Mouse (Mus musculus) c-Kit-negative CD71-positive TER-119-positive erythroid progenitor cells, embryonic 14.5 days (primary cell): ENCODE measurements around the gene Lrriq4.

Experiments
- DNase-seq: peaks from one replicate; pipeline ENCODE4 v3.0.0-alpha.2; 2013; ENCODE audit warnings: low read depth, low spot score

Gene Lrriq4

DNA sequence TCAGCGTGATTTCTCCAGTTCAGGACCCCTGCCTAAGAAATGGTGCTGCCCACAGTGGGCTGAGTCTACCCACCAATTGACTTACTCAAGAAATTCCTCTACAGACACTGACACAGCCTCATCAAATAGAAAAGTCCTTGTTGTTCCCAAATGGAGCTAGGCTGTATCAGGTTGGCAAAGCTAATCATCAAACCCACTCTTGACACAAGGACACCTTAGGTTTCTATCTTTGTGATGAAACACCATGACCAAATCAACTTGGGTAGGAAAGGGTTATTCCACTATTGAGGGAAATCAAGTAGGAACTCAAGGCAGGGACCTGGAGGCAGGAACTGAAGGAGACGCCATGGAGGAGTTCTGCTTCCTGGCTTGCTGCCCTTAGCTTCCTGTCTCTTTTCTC, at the start of gene Lrriq4:
TSS of gene Lrriq4 (plus strand) at position 301 of the 400 bp plus-strand sequence.
- DNase-seq = no peak

DNA sequence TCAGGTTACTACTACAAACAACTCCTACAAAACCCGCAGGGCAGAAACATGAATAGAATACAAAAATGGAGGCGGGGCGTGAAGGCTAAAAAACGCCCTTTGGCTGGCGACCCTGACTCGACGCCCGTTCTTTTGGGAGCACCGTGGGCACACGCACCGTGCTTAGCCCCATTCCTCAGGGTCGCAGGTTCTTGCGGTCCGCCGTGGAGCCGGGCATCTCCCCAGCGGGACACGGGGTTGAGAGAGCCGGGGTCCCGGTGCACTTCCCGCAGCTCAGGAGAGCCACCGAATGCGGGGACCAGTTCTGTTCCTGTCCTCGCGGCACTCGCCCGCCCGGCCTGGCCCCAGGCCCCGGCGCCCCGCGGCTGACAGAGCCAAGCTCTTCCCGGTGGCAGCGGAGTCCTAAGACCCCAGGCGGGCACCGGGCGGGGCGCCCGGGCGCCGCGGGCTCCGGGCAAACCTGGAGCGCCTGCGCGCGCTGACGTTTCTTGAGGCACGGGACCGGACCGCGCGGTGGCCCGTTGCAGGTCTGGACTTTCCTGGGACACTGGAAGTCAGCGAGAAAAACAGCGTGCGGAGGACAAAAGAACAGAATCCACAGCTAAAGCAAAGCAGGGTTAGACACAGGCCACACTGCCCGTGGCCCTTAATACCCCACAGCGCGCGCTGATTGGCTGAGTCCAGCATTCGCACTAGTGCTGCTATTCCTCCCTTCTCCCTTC, 49.0 kb upstream of the Lrriq4 start:
- no peak for DNase-seq

DNA sequence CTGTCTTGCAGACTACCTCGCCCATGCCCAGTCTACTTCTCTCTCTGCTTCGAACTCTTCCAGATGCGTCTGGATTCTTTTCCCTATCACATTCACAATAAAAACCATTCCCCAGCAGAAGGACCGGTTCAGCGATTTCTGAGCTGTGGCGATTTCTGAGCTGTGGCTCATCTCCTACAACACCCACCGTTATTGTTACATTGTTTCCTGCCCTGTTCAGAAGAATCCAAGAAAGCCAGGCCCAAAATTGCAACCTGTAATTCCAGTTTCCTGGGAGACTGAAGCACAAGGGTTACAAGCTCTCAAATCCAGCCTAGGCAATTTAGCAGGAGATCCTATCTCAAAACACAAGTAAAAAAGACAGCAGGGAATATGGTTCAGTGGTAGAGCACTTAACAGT, 47.0 kb upstream of the Lrriq4 start:
- no peak for DNase-seq

DNA sequence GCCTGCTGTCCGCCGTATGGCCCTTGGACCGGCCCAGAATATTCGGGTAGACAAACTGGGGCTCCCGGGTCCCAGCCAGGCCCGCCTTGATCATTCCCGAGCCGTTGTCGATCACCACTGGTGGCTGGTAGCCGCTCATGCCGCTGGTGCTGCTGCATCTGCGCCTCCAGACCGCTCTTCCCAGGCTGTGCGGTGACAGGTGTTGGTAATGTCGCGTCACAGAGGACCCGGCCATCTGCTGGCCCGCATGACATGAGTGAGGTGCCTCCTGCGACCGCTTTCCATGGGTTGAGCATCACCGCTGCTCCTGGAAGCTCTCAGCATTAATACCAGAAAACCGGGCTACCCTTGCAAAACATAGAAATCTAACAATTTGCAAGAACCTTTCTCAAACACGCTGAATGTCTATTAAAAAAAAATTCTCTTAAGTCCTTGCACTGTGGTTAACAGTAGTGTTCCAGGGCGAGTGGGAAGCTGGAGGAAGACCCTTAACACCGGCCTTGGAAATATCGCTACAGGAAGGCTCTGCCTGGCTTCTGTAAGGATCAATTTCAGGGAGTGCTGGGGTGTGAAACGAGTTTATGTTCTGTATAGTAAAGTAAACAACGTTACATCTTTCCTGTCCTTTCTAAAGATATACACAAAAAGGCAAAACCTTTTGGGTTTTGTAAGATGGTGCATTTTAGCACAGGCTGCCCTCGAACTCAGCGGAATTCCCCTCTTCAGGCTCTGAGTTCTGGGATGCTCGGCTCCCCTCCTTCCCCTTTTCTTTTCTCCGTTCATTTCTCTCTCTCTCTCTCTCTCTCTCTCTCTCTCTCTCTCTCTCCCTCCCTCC, 44.4 kb upstream of the Lrriq4 start, which contains the start of gene Actrt3:
TSS of gene Actrt3 (minus strand) at position 229 of the 835 bp plus-strand sequence.
- DNase-seq = peak; percentile 20

DNA sequence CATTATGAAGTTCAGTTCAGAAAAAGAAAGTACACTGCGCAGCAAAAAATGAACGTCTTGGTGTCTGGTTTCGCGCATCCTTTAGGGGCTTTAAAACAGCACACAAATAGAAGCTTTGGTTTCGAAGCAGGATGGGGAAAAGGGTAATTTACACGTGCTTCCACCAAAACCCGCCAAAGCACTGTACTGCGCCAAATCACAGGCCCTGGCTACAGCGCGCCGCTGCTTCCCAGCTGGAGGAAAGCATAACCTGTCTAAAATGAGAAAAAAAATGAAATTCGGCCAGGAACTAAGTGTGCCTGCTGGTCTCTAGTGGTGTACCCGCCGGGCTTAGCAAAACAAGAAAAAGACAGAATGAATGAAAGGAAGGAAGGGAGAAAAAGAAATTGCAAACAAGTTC, 43.6 kb upstream of the Lrriq4 start:
- no peak for DNase-seq

DNA sequence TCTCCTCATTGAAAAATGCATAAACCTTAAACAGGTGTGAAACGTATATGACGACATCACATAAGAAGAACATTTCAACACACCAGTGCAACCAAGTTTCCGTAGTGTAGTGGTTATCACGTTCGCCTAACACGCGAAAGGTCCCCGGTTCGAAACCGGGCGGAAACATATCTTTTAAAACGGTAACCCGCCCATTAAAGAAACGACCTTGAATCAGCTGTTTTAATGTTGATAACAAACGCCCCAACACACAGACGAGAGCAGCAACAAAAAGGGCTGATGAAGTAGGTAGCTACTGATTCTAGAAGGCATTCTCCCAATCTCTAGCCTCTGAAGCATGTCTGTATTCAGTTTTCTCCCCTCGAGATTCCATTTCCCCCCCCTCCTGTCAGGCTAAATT, 43.1 kb upstream of the Lrriq4 start:
- DNase-seq = peak; percentile 92

DNA sequence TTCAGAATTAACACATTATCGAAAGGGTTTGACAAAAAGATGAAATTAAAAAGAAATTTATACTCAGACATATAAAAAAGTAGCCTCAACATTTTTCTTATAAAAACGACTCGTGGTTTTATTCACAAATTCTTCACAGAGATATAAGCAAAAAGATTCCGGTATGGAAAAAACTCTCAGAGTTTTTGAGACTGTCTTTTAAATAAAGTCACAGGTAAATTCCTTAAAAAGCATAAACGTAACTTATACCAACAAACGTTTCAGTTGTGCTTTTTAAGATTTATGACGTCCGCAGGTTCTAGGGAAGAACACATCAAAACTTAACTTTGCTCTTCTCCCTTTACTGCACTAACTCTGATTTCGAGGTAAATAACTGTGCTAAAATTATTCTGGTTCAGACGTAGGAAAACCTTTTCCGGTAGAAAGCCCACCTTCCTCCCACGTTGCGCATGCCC, 42.7 kb upstream of the Lrriq4 start:
- no peak for DNase-seq

DNA sequence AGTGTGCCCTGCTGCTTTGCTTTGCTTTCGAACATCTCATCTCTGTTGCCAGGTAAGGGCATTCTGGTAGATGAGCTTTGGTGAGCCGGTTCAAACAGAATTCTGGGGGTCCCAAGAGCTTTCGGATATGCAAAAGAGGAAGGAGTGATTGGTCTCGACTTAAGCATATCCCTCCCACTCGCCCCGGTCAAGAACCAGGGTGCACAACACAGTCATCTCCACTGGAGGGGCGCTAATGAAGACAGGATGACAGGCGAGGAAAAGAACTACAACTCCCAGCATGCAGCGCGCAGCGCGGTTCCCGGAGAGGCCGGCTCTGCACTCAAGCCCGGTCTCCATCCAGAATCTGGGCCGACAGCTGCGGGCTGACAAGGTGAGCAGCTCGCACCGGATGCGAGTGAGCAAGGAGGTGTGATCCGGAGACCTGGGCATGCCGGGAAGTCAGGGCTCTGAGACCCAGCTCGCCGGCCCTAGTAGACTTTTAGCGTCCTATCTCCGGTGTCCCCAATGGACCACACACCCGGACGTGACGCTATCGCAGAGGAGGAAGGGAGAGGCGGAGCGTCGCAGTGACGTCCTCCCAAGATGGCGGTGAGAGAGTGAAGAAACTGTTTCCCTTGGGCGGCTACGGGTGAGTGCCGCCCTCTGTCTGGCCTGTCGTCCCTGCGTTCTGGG, 42.1 kb upstream of the Lrriq4 start, which contains the start of gene Mynn:
TSS of gene Mynn (plus strand) at position 1 of the 675 bp plus-strand sequence.
- DNase-seq = peak; percentile 97

DNA sequence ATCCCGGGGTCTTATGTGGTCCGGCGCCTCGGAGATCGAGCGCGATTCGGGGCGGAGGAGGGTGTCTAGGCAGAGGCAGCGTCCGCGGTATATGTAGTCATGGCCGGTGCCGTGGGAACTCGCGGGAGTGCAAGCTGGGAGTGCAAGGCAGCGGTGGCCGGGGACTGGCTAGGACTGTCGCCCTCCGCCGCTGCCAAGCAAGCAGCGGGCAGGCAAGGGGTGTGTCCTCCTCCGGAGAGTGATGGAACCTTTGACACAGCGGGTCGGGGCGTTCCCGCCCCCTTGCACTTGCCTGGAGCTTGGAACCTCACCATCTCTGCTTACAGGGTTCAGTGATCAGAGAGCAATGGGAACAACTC, 41.6 kb upstream of the Lrriq4 start:
- no peak for DNase-seq

DNA sequence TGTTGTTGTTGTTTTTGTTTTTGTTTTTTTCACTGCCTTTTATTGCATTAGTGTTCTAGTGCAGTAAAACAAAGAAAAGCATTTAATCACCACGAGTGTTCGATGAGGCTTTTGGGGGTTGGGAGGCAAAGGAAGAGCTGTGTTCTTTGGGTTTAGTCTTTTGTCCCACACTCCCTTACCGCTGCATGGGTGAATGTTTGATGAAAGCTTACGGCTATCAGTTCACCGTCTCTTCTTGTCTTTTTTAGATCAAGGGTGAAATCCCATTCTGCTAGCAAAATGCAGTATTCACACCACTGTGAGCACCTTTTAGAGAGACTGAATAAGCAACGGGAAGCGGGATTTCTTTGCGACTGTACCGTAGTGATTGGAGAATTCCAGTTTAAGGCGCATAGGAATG, 41.1 kb upstream of the Lrriq4 start:
- no peak for DNase-seq

DNA sequence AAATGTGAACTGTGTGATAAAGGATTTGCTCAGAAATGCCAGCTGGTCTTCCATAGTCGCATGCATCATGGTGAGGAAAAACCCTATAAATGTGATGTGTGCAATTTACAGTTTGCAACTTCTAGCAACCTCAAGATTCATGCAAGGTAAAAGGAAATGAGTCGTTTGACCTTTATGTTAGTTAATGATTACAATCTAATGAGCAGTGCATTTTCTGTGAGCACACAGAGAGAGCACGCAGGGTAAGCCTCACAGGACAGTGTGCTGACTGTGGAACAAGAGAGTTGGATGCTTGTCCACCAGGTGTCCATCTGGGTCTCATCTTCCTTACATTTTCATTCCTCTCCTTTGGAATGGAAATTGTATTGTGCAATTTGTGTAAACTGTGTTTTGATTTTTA, 35.3 kb upstream of the Lrriq4 start:
- DNase-seq = no peak

DNA sequence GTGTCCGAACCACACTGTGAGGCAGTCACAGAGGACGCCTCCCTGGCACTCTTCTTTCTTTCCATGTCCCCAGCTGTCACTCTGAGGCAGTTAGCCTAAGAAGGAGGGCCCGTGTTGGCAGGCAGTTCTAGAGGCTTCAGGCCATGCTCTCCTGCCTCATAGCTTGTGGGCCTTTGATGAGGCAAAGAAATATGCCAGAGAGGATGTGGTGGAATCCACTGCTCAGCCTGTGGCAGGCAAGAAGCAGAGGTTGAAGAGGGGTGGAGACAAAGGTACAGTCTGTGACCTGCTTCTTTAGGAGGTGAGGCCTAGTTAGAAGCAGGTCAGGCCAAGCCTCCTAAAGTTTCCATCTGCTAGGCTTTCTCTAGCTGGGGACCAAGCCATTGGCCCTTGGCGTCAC, 33.4 kb upstream of the Lrriq4 start:
- DNase-seq = no peak

DNA sequence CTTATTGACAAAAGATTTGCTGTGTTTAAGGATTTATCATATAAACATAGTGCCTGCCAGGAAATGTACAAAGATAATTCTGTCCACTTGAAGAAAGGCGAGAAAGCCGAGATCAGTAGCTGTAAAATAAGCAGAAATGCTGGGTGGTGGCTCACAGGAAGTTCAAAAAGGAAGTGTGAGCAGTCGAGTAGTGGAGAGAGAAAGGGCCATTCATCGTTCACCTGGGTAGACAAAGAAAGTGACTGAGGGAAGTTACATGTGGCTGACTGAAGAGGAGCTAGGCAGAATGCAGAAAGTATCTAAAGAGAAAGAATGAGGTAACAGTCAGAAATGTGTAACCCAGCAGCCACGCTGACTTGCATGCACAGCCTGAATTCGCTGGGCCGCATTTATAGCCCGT, 24.2 kb upstream of the Lrriq4 start:
- DNase-seq = no peak

DNA sequence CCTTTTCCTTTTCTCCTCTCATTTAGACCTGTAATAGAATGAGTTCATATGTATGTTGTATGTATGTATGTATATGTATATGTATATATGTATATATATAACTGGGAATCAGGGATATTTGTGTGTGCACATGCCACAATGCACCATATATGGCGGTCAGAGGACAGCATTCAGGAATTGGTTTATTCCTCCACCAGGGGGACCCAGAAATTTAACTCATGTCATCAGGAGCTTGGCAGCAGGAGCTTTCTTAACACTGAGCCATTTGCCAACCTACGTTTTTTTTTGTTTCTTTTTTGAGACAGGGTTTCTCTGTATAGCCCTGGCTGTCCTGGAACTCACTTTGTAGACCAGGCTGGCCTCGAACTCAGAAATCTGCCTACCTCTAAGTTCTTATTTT, 10.6 kb upstream of the Lrriq4 start:
- no peak for DNase-seq

DNA sequence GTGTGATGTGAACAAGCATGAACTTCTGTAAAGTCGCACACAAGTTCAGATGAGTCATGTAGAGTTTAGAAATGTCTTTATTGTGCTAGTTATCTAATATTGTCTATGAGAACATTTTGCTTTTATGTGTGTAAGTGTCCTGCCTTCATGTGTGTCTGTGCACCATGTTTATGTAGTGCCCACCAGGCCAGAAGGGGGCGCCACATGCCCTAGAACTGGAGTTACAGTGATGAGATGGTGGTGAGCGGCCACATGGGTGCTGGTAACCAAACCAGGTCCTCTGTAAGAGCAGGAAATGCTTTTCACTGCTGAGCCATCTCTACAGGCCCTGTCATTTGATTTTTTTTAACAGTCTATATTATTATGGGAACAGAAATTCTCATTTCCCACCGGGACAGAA, 8.7 kb upstream of the Lrriq4 start:
- DNase-seq = no peak

DNA sequence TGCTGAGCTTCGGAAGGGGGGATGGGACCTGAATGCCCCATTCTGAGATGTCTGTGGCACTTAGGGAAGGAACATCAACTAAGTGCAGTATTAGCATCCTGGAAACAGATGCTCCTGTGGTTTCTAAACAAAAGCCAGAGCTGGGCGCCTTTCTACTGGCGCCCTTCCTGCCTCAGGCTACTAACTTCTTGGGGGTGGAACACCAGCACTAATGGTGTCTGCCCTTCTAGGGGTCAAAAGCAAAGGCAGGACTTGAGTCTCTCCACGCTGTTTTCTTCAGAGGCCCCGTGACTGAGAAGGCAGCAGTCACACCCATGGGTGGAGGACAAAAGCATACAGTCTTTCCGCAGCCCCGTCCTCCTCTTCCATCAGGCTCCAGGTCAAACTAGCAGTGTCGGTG, 2.5 kb downstream of the Lrriq4 start:
- DNase-seq = no peak

DNA sequence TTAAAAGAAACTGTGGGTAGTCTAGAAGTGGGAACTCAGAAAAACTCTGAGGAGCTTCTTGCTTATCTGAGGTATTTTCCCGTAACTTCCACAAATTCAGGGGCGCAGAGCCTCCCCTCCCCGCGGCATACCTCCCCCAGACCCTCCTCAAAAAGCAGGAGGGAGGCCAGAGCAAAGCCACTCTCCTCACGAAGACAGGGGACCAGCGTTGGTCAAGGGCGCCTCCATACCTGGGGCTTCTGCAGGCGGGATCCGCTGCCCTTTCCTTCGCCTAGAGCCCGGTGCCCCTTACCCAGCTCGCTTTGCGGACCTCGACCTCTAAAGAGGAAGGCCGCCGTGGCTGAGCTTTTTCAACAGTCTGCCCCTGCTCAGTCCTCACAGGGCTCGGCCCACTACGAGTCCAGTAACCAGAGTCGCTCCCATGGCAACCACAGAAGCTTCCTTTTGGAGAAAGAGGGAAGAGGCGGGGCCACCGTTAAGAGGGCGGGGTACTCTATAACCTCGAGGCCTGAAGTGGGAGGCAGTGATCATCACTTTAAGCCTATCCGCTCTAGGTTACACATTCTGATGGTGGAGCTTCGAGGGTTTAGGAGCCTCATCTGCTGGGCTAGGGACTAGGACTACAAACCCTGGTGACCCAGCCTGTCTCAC, 3.3 kb downstream of the Lrriq4 start, which contains the start of gene Lrrc34:
TSS of gene Lrrc34 (minus strand) at position 430 of the 651 bp plus-strand sequence.
- no peak for DNase-seq

DNA sequence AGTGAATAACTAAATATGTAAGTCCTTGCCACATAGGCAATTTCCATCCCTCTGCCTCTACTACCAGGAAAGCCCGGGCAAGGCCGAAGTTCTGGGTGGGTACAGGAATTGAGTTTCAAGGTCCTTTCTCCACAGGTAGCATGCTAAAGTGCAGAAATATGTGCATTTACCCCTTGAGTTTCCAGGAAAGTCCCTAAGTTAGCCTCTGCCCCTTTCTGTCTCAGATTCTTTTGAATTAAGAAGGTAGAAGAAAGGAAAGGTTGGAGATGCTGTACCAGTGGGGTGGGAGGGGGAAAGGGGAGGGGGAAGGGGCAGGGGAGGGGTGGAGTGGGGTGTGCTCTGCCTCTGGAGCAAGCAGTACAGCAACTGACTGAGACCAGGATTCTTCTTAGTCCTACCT, 4.2 kb downstream of the Lrriq4 start:
- no peak for DNase-seq

DNA sequence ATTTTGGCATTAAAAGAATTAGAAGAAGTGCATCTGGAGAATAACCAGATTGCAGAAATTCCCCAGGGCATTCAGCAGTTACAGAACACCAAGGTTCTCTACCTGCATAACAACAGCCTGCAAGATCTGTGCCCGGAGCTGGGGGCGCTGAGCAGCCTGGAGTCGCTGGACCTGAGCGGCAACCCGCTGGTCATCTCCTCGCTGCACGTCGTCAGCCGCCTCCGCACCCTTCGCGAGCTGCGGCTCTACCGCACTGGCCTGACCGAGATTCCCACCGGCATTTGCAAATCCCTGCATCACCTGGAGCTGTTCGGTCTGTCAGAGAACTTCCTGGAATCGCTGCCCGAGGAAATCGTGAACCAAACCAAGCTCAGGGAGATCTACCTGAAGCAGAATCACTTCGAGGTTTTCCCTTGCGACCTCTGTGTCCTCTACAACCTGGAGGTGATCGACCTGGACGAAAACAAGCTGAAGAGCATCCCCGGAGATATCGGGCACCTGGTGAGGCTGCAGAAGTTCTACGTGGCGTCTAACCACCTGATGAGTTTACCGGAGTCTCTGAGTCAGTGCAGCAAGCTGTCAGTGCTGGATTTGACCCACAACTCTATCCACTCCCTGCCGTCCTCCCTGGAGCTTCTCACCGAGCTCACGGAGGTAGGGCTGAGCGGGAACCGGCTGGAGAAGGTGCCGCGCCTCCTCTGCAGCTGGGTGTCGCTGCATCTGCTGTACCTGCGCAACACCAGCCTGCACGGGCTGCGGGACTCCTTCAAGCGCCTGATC, 5.9 kb downstream of the Lrriq4 start:
- DNase-seq = no peak

DNA sequence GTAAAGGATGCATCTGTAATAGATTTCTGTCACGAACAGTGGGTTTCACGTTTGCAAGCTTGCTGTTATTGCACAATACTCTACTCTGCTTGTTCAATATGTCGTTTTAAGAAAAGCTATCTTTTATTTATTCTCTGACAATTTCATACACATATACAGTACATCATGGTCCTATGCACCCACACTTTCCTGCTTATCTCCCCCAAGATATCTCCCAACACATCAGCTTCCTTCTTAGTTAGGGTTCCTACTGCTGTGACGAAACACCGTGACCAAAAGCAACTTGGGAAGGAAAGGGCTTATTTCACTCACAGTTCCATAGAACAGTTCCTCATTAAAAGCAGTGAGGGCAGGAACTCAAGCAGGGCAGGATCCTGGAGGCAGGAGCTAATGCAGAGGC, 11.6 kb downstream of the Lrriq4 start:
- no peak for DNase-seq

DNA sequence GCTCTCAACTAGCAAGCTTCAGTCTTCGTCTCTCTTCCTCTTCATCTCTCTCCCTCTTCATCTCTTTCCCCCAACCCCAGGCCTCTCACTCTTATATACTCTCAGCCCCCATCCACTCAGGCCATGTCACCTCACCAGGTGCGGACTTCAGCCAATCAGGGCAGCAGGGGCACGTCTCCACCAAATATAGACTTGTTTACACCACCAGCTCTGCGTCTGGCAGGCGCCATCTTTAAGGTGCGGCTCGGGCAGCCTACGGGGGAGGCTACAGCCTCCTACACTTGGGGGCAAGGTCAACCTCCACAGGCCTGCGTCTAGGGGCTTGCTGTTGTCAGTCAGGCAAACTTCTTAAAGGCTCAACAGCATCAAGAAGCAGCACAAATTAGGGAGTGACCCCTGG, 14.2 kb downstream of the Lrriq4 start:
- no peak for DNase-seq
